Mouse (Mus musculus) kidney, adult 2 months (tissue): ENCODE measurements around the gene Emc8.

Source experiments
- CTCF ChIP-seq: fragments of 200-500 bp; conservative IDR thresholded peaks from 2 replicates; pipeline ENCODE4 v1.5.1; 2011; ENCODE audit warnings: low read depth, mild to moderate bottlenecking, control low read depth, low read length, moderate library complexity, mixed read lengths; ENCODE audit not compliant: insufficient read depth, insufficient read length
- POLR2A ChIP-seq: fragments of 200-500 bp; IDR thresholded peaks from one replicate; pipeline ENCODE4 v1.6.1; 2011; ENCODE audit warnings: low read depth, low read length, control low read depth

DNA sequence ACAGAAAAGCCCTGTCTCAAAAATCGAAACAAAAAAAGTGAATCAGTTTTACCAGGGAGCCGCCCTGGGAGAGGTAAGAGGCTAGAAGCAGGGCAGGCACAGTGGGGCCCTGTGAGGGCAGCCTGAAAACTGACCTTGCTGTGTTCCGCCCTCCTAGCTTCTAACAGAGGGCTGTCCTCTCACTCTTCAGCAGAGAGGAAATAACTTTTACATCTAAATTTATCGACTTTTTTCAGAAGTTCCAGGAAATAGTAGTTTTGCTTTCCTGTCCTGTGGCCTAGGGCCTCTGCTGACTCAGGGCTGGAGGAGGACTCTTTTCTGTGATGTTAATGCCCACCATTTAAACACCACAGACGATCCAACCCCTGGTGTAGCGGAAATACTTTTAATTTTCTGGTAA is 46.8 kb upstream of the Emc8 start:
- TF ChIP-seq POLR2A: no peak
- no peak for TF ChIP-seq CTCF
